Mouse (Mus musculus): ENCODE measurements around the gene Crtac1. TPM values are rescaled to one million over a fixed set of nuclear protein-coding genes. Genes with fewer than 3 reads are reported as not detected.

The Crtac1 gene
- polyA plus RNA-seq, 1 experiment from 2014 or later = 14.8 TPM

GRCm38 (mm10) chr19:42443887-42444409 is 12.4 kb upstream of the Crtac1 start:
- Histone ChIP-seq H3K36me3 (no peaks in the 10 kb centered on the region), H3K9ac (replicated peaks) (no peak overlapping the region), H3K27me3 (no peaks in the 10 kb centered on the region), H3K27ac (no peak overlapping the region), H3K9me3 (no peaks in the 10 kb centered on the region), H3K4me1 (replicated peaks) (no peaks in the 10 kb centered on the region), H3K4me2 (replicated peaks) (no peak overlapping the region), H3K4me3 (replicated peaks) (no peak overlapping the region)
- no peak for ATAC-seq
- 12% methylated on average over 3 of the region's 3 CpGs for WGBS

- Histone ChIP-seq H3K4me1 (replicated peaks) (no peaks in the 10 kb centered on the region), H3K9ac (replicated peaks) (no peak overlapping the region), H3K4me2 (replicated peaks) (no peak overlapping the region), H3K9me3 (no peaks in the 10 kb centered on the region), H3K4me3 (replicated peaks) (no peak overlapping the region), H3K27me3 (no peaks in the 10 kb centered on the region), H3K36me3 (no peaks in the 10 kb centered on the region), H3K27ac (no peak overlapping the region)
- 75% methylated on average over 4 of the region's 4 CpGs for WGBS
- ATAC-seq = no peak
Observed at GRCm38 (mm10) chr19:42443266-42443665, 11.7 kb upstream of the Crtac1 start.

DNA sequence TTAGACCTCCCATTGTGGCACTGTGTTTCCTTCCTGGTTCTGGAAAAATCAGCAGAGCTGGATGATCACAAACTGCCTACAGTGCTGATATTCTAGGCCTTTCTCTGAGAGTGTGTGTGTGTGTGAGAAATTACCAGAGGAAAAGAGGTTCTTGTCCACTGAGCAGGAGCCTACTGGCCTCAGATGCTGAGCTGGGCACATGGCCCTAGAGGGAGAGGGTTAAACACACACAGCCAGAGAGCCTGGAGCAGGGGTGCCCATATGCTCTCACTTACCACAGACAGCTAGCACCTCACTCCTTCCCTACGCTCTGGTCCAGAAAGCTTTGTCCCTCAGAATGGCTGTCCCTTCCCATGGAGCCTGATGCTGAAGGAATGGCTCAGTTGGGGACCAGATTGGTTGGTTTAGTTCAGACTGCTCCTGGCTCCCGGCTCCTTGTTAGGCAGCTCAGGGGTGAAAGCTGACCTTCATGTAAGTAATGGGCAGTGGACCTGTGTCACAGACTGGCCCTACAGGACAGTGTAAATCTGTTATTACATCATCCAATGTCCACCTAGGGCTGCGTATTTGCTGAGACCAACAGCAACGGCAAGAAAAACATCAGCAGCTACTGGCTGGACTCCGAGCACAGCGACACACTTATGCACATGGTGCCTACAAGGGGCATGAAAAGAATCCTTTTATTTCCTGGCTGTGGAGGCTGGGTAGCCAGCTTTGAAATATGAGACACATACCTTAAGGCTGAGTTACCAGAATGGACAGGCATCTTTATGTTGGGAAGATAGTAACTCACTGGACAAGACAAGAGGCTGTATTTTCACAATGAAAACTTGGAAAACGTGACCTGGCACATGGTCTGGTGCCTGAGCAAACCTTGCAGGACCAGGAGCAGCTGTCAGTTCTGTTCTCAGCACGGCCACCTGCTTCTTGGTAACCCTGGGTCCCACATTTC is 10.9 kb upstream of the Crtac1 start:
- no peak overlapping the region for H3K27ac ChIP-seq
- H3K4me3 ChIP-seq (replicated peaks) = no peak overlapping the region
- WGBS = 63% methylated on average over 8 of the region's 8 CpGs
- H3K4me1 ChIP-seq (replicated peaks) = no peaks in the 10 kb centered on the region
- 0 out of 2 replicates have a peak, but pooled peaks cover 3% of the 10 kb centered on the region for H3K27me3 ChIP-seq
- no peaks in the 10 kb centered on the region for H3K9me3 ChIP-seq
- no peaks in the 10 kb centered on the region for H3K36me3 ChIP-seq
- no peak for ATAC-seq
- H3K9ac ChIP-seq (replicated peaks) = no peak overlapping the region
- H3K4me2 ChIP-seq (replicated peaks) = no peak overlapping the region

DNA sequence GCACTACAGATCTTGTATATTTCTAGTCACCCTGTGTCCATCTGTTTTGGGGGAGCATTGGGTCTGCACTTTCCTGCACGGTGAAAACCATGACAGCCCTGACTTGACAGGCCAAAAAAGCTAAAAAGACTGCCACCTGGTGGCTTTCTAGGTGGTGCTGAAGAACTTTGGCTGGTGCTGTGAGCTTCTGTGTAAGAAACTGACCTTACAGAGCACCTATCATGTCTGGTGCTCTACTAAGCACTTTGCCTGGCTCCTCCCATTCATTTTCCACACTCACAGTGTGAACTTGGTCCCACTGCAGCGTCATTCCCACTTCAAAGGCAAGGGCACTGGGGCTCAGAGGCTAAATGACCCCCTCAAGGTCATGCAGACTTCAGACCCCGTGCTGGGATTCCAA is 8.5 kb upstream of the Crtac1 start:
- Histone ChIP-seq H3K4me3 (replicated peaks) (no peak overlapping the region), H3K4me2 (replicated peaks) (no peak overlapping the region), H3K36me3 (no peaks in the 10 kb centered on the region), H3K27me3 (peaks cover 5% of the 10 kb centered on the region), H3K9me3 (no peaks in the 10 kb centered on the region), H3K27ac (no peak overlapping the region), H3K4me1 (replicated peaks) (no peaks in the 10 kb centered on the region), H3K9ac (replicated peaks) (no peak overlapping the region)
- 0 out of 2 replicates have a peak, but pooled peaks have one; percentile 28 for ATAC-seq
- WGBS = 39% methylated on average over 3 of the region's 3 CpGs

DNA sequence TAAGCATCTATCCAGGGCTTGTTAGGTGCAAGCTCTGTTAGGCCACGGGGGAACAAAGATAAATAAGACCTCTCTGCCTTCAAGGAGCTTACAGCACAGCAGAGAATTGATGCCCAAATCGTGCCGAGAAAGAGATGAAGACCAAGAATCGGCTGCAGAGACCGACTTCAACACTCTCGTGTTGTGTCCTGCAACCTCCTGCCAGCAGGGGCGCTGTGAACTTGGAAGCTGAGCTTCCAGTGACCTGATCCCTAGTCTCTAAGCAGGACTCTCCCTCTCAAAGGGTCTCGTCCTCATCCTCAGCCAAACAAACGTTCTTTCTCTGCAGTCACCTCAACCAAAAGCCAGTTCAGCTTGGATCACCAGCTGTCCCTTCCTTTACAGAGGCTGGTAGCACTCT is 7.8 kb upstream of the Crtac1 start:
- Histone ChIP-seq H3K36me3 (no peaks in the 10 kb centered on the region), H3K9ac (replicated peaks) (no peak overlapping the region), H3K27me3 (peaks cover 13% of the 10 kb centered on the region), H3K4me1 (replicated peaks) (no peaks in the 10 kb centered on the region), H3K4me3 (replicated peaks) (no peak overlapping the region), H3K4me2 (replicated peaks) (no peak overlapping the region), H3K27ac (no peak overlapping the region), H3K9me3 (no peaks in the 10 kb centered on the region)
- ATAC-seq = no peak
- 82% methylated on average over 9 of the region's 9 CpGs for WGBS

- WGBS = 58% methylated on average over 4 of the region's 4 CpGs
- Histone ChIP-seq H3K36me3 (no peaks in the 10 kb centered on the region), H3K9ac (replicated peaks) (no peak overlapping the region), H3K4me1 (replicated peaks) (peaks cover 17% of the 10 kb centered on the region), H3K4me2 (replicated peaks) (no peak overlapping the region), H3K9me3 (no peaks in the 10 kb centered on the region), H3K4me3 (replicated peaks) (no peak overlapping the region), H3K27me3 (peaks cover 35% of the 10 kb centered on the region), H3K27ac (no peak overlapping the region)
- ATAC-seq = no peak
Observed at GRCm38 (mm10) chr19:42435621-42436020, 4.0 kb upstream of the Crtac1 start.

DNA sequence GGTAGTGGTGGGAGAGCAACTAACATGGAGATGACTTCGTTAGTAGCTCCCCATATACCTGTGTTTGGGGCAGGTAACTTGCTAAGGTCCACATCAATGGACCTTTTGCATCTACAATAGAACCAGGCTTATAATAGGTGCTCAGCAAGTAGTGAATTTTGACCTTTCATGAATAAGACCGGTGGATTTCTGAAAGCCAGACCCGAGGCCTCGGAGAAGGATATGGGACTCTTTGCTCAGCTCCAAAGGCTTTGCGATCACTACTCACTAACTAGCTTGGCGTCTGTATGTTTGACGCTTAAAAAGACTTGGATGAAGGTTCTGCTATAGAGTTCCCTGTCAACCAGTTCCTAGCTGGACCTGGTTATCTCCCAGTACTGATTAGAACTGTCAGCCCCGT is 1.2 kb upstream of the Crtac1 start:
- Histone ChIP-seq H3K4me3 (replicated peaks) (peak overlapping the region; percentile 62), H3K4me2 (replicated peaks) (peak overlapping the region; percentile 77), H3K36me3 (no peaks in the 10 kb centered on the region), H3K4me1 (replicated peaks) (peaks cover 18% of the 10 kb centered on the region), H3K27ac (peak overlapping the region; percentile 88), H3K9ac (replicated peaks) (peak overlapping the region; percentile 86), H3K27me3 (peaks cover 45% of the 10 kb centered on the region), H3K9me3 (no peaks in the 10 kb centered on the region)
- no peak for ATAC-seq
- WGBS = 39% methylated on average over 8 of the region's 8 CpGs

DNA sequence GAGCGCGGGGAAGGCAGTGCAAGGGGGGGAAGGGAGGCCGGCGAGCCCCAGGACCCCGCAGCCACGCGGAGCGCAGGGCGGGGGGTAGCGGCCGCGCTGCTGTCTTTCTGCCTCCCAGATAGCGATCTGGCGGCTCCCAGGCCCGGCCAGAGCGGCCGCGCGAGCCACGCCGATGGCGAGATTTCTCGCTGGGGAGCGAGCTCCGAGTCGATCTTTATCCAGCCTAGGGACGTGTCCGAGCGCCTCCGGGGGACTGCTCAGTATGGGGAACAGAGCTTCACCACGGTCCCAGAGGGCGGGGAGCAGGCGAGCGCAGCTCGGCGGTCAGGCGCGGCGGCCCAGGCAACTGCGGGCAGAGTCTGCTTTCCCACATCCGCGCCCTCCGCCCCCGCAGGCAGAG is 608 bp upstream of the Crtac1 start:
- WGBS = under 1% methylated on average over 34 of the region's 44 CpGs
- H3K4me2 ChIP-seq (replicated peaks) = peak overlapping the region; percentile 77
- peak; percentile 74 for ATAC-seq
- H3K9me3 ChIP-seq = no peaks in the 10 kb centered on the region
- peak overlapping the region; percentile 88 for H3K27ac ChIP-seq
- H3K36me3 ChIP-seq = no peaks in the 10 kb centered on the region
- peak overlapping the region; percentile 62 for H3K4me3 ChIP-seq (replicated peaks)
- H3K4me1 ChIP-seq (replicated peaks) = peaks cover 18% of the 10 kb centered on the region
- peaks cover 45% of the 10 kb centered on the region for H3K27me3 ChIP-seq
- H3K9ac ChIP-seq (replicated peaks) = peak overlapping the region; percentile 86

DNA sequence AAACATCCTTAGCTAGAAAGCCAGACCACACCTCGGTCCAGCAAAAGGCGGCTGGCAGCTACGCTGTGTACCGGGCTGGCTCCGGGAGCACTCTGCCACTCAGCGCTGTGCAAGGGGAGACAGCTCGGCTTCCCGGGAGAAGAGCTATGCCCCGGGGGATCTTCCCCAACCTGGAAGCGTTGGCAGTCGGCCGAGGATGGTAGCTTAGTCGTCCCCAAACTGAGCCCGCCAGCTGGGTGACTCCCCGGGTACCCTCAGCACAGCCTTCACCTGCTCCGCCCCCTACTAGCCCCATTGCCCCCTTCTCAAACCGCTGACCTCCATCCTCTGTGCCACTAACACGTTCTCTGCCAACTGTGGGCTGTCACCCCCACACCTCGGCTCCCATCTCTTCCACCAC is 602 bp downstream of the Crtac1 start:
- Histone ChIP-seq H3K27ac (peak overlapping the region; percentile 39; the same call in 1 of the 2 replicates), H3K9ac (replicated peaks) (peak overlapping the region; percentile 86), H3K9me3 (no peaks in the 10 kb centered on the region), H3K4me3 (replicated peaks) (peak overlapping the region; percentile 62), H3K4me2 (replicated peaks) (peak overlapping the region; percentile 77), H3K36me3 (no peaks in the 10 kb centered on the region), H3K4me1 (replicated peaks) (peaks cover 18% of the 10 kb centered on the region), H3K27me3 (peaks cover 48% of the 10 kb centered on the region)
- WGBS = 1% methylated on average over 19 of the region's 19 CpGs
- ATAC-seq = peak; percentile 18; the same call in 1 of the 2 replicates

DNA sequence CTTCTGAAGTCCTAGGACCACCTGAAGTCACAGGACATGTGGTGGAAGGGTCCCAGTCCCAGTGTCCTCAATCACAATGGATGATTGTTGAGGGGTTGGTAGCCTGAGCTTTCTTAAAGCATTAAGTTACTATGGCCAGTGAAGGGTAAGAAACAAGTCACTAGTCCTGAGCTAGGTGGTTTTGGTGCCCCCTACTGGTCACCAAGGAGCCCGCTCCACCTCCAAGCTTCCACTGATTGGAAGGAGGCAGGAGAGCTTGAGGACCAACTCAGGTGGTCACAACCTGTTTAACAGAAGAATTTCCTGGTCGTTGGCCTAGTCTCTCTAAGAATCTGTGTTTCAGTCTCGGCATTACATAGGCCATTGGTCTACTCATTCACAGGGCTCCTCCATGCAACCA is 2.2 kb downstream of the Crtac1 start:
- H3K4me3 ChIP-seq (replicated peaks) = no peak overlapping the region
- 17% methylated on average over 3 of the region's 3 CpGs for WGBS
- no peak overlapping the region for H3K4me2 ChIP-seq (replicated peaks)
- no peak overlapping the region for H3K9ac ChIP-seq (replicated peaks)
- H3K27me3 ChIP-seq = peaks cover 39% of the 10 kb centered on the region
- ATAC-seq = no peak
- H3K4me1 ChIP-seq (replicated peaks) = peaks cover 30% of the 10 kb centered on the region
- no peak overlapping the region for H3K27ac ChIP-seq
- no peaks in the 10 kb centered on the region for H3K36me3 ChIP-seq
- H3K9me3 ChIP-seq = no peaks in the 10 kb centered on the region

DNA sequence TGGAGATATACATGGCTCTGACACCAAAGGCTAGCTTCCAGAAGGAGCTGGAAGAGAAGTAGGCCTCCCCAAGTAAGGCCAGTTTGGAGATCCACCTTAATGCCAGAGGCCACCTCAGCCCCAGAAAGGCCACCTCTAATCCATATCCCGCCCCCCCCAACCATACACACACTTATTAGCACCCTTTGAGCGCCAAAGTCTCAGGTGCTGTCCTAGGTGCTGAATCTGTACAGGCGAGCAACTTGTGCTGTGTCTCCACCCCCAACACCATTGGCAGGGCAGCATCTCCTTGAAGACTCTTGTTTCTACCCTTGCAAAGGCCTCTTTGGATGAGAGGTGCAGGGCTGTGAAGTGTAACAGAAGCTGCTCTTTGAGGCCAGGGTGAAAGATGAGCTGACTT is 6.4 kb downstream of the Crtac1 start:
- H3K4me2 ChIP-seq (replicated peaks) = no peak overlapping the region
- 7% methylated on average over 3 of the region's 3 CpGs for WGBS
- H3K27me3 ChIP-seq = peaks cover 11% of the 10 kb centered on the region
- no peak overlapping the region for H3K4me3 ChIP-seq (replicated peaks)
- no peaks in the 10 kb centered on the region for H3K9me3 ChIP-seq
- no peak overlapping the region for H3K27ac ChIP-seq
- peaks cover 29% of the 10 kb centered on the region for H3K4me1 ChIP-seq (replicated peaks)
- no peak overlapping the region for H3K9ac ChIP-seq (replicated peaks)
- ATAC-seq = no peak
- no peaks in the 10 kb centered on the region for H3K36me3 ChIP-seq

- Histone ChIP-seq H3K4me3 (replicated peaks) (no peak overlapping the region), H3K27ac (0 out of 2 replicates have a peak overlapping the region, but pooled peaks have one; percentile 2), H3K4me2 (replicated peaks) (no peak overlapping the region), H3K9ac (replicated peaks) (no peak overlapping the region), H3K36me3 (no peaks in the 10 kb centered on the region), H3K4me1 (replicated peaks) (peaks cover 6% of the 10 kb centered on the region), H3K9me3 (no peaks in the 10 kb centered on the region), H3K27me3 (peaks cover 6% of the 10 kb centered on the region; the same call in 1 of the 2 replicates)
- WGBS = 64% methylated on average over 8 of the region's 8 CpGs
- ATAC-seq = peak; percentile 24; the same call in 1 of the 2 replicates
Observed at GRCm38 (mm10) chr19:42415042-42415441, 16.5 kb downstream of the Crtac1 start.

Data from midbrain, embryonic 13.5 days (tissue).